Mouse (Mus musculus) ES-Bruce4 (cell line): ENCODE results near the gene Hic2. TPM values are rescaled to one million over a fixed set of nuclear protein-coding genes. Genes with fewer than 3 reads are reported as not detected.
"Not testable (repeated sequence)": the region's sequence is repeated elsewhere in the genome, so short reads cannot be mapped to it uniquely, and the experiment has no call there.

ENCODE experiments used
- H3K27ac ChIP-seq: 2 replicates; pipeline ENCODE4 v1.5.1; 2012; ENCODE audit warnings: low read length, inconsistent platforms; ENCODE audit not compliant: insufficient read depth
- H3K27me3 ChIP-seq: 2 replicates; pipeline ENCODE4 v1.6.1; 2012; ENCODE audit warnings: mild to moderate bottlenecking, low read length, inconsistent platforms; ENCODE audit not compliant: control insufficient read depth, poor library complexity, insufficient read depth, severe bottlenecking
- H3K36me3 ChIP-seq: 2 replicates; pipeline ENCODE4 v1.6.1; 2012; ENCODE audit warnings: inconsistent platforms, mild to moderate bottlenecking, low read length, moderate library complexity; ENCODE audit not compliant: control insufficient read depth, poor library complexity, insufficient read depth, severe bottlenecking
- H3K4me1 ChIP-seq: one replicate; pipeline ENCODE4 v1.8.1; 2011; ENCODE audit warnings: low read length; ENCODE audit not compliant: control insufficient read depth, insufficient read depth
- H3K4me3 ChIP-seq: 2 replicates; pipeline ENCODE4 v1.5.1; 2011; ENCODE audit warnings: low read depth, mild to moderate bottlenecking, low read length
- H3K9ac ChIP-seq: 2 replicates; pipeline ENCODE4 v1.6.1; 2012; ENCODE audit warnings: low read depth, mild to moderate bottlenecking, inconsistent platforms; ENCODE audit not compliant: poor library complexity, severe bottlenecking
- H3K9me3 ChIP-seq: replicated peaks from 2 replicates; pipeline ENCODE4 v1.6.1; 2012; ENCODE audit warnings: mild to moderate bottlenecking, low read length, inconsistent platforms; ENCODE audit not compliant: control insufficient read depth, poor library complexity, insufficient read depth, severe bottlenecking
- CTCF ChIP-seq: IDR thresholded peaks from one replicate; pipeline ENCODE4 v1.8.1; 2011; ENCODE audit warnings: low read depth, low read length
- EP300 ChIP-seq: IDR thresholded peaks from 2 replicates; pipeline ENCODE4 v1.6.1; 2011; ENCODE audit warnings: low read depth, low read length; ENCODE audit not compliant: insufficient read depth
- POLR2A ChIP-seq: IDR thresholded peaks from one replicate; pipeline ENCODE4 v1.8.1; 2011; ENCODE audit warnings: low read length; ENCODE audit not compliant: insufficient read depth
- polyA plus RNA-seq: library from polyadenylated mRNA; stranded (reverse); fragments of >200 nt; gene quantifications from 2 replicates; pipeline ENCODE4 v1.2.4, GENCODE M21; 2011; ENCODE audit warnings: low read depth; ENCODE audit not compliant: missing spikeins, insufficient read depth, insufficient read length

The Hic2 gene
- polyA plus RNA-seq, 1 experiment: 40.9 TPM

DNA sequence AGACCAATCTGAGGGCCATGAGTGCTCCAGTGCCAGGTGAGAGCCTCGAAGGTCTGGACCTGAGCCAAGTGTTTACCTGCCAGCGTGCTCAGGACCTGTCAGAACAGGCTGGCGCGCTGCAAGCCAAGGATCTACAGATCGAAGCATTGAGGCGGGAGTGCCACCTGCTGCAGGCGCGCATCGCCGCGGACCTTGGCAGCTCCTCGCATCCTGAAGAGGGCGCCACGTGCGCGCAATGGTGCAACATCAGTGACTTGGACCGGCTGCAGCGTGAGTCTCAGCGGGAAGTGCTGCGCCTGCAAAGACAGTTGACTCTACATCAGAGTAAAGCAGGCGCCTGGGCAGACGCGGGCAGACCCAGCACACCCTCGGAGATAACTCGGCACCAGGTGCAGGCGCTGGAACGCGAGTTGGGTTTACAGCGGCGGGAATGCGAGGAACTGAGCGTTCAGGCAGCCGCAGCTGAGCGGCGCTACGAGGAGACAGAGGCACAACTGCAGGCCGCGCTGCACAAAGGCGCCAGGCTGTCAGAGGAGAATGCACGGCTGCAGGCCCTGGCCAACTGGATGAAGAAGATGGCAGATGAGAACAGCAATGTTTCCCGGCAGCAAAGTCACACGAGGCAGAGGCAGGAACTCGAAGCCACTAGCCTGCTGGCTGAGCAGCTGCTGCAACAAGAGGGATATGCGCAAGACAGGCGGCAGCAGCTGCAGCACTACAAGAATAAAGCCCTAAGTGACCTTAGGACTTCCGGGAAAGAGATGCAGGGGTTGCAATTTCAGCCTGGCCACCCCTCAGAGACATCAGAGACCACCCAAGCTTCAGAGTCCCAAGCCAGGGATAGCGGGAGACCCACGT lies 23.2 kb upstream of the Hic2 start:
- H3K27ac ChIP-seq: no peak overlapping the region
- H3K27me3 ChIP-seq: no peaks in the 10 kb centered on the region
- H3K4me1 ChIP-seq: no peaks in the 10 kb centered on the region
- H3K4me3 ChIP-seq: peak overlapping the region; percentile 69
- peak overlapping the region; percentile 68 for H3K9ac ChIP-seq
- no peaks in the 10 kb centered on the region for H3K9me3 ChIP-seq
- TF ChIP-seq POLR2A: no peak
- peak; percentile 93 for TF ChIP-seq CTCF
- peak; percentile 69 for TF ChIP-seq EP300
- H3K36me3 ChIP-seq: no peaks in the 10 kb centered on the region

DNA sequence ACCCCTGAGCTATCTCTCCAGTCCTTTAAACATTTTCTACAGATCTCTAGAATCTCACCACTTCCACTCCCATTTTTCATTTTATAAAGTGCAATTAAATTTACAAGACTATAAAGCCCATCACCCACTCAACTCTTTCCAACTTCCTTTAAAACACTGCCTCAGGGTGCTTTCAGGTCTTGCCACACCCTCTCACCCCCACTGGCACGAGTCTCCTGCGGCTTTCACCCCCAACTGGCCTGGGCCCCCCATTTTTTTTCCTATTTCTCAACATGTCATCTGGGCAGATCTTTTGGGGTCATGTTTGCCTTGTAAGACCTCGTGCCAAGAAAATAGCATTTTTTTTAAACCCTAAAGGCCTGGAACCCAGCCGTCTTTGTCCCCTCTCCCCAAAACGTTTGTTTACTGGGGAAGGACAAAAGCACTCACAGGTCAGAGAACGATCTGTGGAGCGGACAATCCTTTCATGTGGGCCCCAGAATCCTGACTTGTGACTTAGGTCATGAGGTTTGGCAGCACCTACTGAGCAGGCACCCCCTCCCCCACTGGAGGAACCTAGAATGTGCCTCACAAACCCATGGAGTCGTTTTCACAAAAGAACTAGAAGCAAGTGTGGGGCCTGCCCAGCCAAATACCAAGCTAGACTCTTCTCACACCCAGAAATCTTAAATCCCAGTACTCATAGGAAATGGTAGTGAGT lies 16.3 kb upstream of the Hic2 start:
- Histone ChIP-seq H3K4me3 (no peak overlapping the region), H3K36me3 (no peaks in the 10 kb centered on the region), H3K27me3 (no peaks in the 10 kb centered on the region), H3K27ac (peak overlapping the region; percentile 88), H3K9me3 (no peaks in the 10 kb centered on the region), H3K9ac (peak overlapping the region; percentile 44; the same call in 1 of the 2 replicates), H3K4me1 (peaks cover 10% of the 10 kb centered on the region)
- peak; percentile 83; the same call in 1 of the 2 replicates for TF ChIP-seq EP300
- no peak for TF ChIP-seq POLR2A

DNA sequence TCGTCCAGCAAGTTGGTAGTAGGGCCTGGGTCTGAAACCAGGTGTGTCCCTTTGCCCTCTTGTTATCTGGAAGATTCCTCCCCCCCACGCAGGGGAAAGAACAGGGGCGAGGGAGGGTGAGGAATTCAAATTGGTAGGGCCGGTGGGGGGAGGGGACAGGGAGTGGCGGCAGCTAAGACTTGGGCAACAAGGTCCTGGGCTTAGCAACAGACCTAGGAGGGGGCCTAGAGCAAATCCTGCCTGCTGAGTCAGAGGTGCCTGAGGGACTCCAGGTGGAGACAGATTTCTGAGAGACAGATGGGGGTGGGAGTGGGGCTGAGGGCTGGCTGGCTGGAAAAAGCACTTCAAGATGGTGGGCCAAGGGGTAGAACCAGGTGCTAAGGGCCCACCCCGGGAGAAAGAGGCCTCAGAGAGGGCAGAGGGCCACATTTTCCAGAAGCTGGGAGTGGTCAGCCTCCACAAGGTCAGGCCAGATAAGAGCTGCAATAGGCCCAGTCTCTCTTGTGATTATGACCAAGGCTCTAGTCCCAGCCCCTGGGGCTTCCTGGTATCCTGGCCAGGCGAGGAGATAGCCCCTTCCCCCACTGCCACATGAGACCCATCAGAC lies 13.1 kb upstream of the Hic2 start:
- Histone ChIP-seq H3K36me3 (no peaks in the 10 kb centered on the region), H3K9ac (peak overlapping the region; percentile 41), H3K27me3 (no peaks in the 10 kb centered on the region), H3K4me3 (0 out of 2 replicates have a peak overlapping the region, but pooled peaks have one; percentile 5), H3K4me1 (peaks cover 10% of the 10 kb centered on the region), H3K27ac (peak overlapping the region; percentile 99), H3K9me3 (no peaks in the 10 kb centered on the region)
- TF ChIP-seq CTCF (no peak), EP300 (peak; percentile 96)

GRCm38 (mm10) chr16:17222197-17222596 lies 11.2 kb upstream of the Hic2 start:
- TF ChIP-seq EP300: no peak
- no peak for TF ChIP-seq POLR2A
- no peak for TF ChIP-seq CTCF
- Histone ChIP-seq H3K27me3 (no peaks in the 10 kb centered on the region), H3K4me3 (no peak overlapping the region)

GRCm38 (mm10) chr16:17225584-17225983 lies 7.8 kb upstream of the Hic2 start:
- Histone ChIP-seq H3K9me3 (no peaks in the 10 kb centered on the region; the same call in 1 of the 2 replicates), H3K4me1 (peaks cover 2% of the 10 kb centered on the region), H3K36me3 (no peaks in the 10 kb centered on the region), H3K9ac (no peak overlapping the region), H3K27me3 (no peaks in the 10 kb centered on the region), H3K4me3 (no peak overlapping the region), H3K27ac (no peak overlapping the region)
- no peak for TF ChIP-seq CTCF
- TF ChIP-seq EP300: no peak

More at GRCm38 (mm10) chr16:17222197-17222596, 11.2 kb upstream of the Hic2 start:
- Histone ChIP-seq H3K4me1 (peaks cover 7% of the 10 kb centered on the region), H3K9me3 (no peaks in the 10 kb centered on the region), H3K27ac (no peak overlapping the region), H3K9ac (no peak overlapping the region), H3K36me3 (no peaks in the 10 kb centered on the region)

DNA sequence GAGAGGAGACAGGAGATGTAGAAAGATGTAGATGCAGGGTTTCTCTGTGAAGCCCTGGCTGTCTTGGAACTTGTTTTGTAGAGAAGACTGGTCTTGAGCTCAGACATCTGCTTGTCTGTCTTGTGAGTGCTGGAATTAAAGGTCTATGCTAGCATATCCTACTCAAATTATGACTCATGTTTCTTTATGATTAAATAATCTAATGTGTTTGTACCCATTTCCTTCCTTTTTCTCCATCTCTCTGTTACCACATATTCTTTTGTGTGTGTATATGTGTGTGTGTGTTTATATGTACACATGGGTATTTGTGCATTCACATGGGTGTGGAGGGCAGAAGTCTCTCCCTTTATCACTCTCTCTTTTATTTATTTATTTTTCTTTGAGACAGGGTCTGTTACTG lies 6.9 kb upstream of the Hic2 start:
- no peaks in the 10 kb centered on the region for H3K27me3 ChIP-seq
- no peaks in the 10 kb centered on the region; the same call in 1 of the 2 replicates for H3K9me3 ChIP-seq
- H3K4me1 ChIP-seq: no peaks in the 10 kb centered on the region
- H3K9ac ChIP-seq: no peak overlapping the region
- H3K36me3 ChIP-seq: no peaks in the 10 kb centered on the region
- TF ChIP-seq POLR2A (no peak), CTCF (no peak), EP300 (no peak)
- no peak overlapping the region for H3K4me3 ChIP-seq
- H3K27ac ChIP-seq: no peak overlapping the region

- not testable (repeated sequence) for H3K9ac ChIP-seq, H3K4me1 ChIP-seq, H3K4me3 ChIP-seq, H3K9me3 ChIP-seq, H3K36me3 ChIP-seq, H3K27ac ChIP-seq, H3K27me3 ChIP-seq
These were observed 1.8 kb upstream of the Hic2 start for GRCm38 (mm10) chr16:17231523-17231922.
